Mouse (Mus musculus) limb, embryonic 15.5 days (tissue): ENCODE data around the gene Lrrc38. TPM values are rescaled to one million over a fixed set of nuclear protein-coding genes. Genes with fewer than 3 reads are reported as not detected.

Experiments used
- ATAC-seq: fragments of 200-750 bp; cut with Nextera tagmentation; 2 replicates; pipeline ENCODE4 v1.8.0; 2017; ENCODE audit warnings: low read depth, moderate TSS enrichment; ENCODE audit not compliant: insufficient number of reproducible peaks, low FRiP score, low TSS enrichment
- H3K27ac ChIP-seq: fragments of 300-500 bp; sonication (generic); 2 replicates; pipeline ENCODE4 v1.5.1; 2015; ENCODE audit warnings: moderate library complexity, mild to moderate bottlenecking, inconsistent platforms
- H3K27me3 ChIP-seq: fragments of 300-500 bp; sonication (generic); 2 replicates; pipeline ENCODE4 v1.6.1; 2015; ENCODE audit warnings: inconsistent platforms
- H3K36me3 ChIP-seq: fragments of 300-500 bp; sonication (generic); 2 replicates; pipeline ENCODE4 v1.6.1; 2015; ENCODE audit warnings: inconsistent platforms
- H3K4me1 ChIP-seq: fragments of 300-500 bp; sonication (generic); 2 replicates; pipeline ENCODE4 v1.6.1; 2015; ENCODE audit warnings: inconsistent platforms
- H3K4me2 ChIP-seq: fragments of 300-500 bp; sonication (generic); 2 replicates; pipeline ENCODE4 v1.6.1; 2015; ENCODE audit warnings: mild to moderate bottlenecking, inconsistent platforms
- H3K4me3 ChIP-seq: fragments of 300-500 bp; sonication (generic); 2 replicates; pipeline ENCODE4 v1.5.1; 2015; ENCODE audit warnings: mild to moderate bottlenecking, inconsistent platforms
- H3K9ac ChIP-seq: fragments of 300-500 bp; sonication (generic); 2 replicates; pipeline ENCODE4 v1.6.1; 2015; ENCODE audit warnings: inconsistent platforms
- H3K9me3 ChIP-seq: fragments of 300-500 bp; sonication (generic); 2 replicates; pipeline ENCODE4 v1.6.1; 2016; ENCODE audit warnings: inconsistent platforms
- WGBS: fragments of 180-500 bp; shearing (Covaris S2); methylation state at CpG from one replicate; pipeline ENCODE4 v1.1.7; 2015; 5-methylcytosine and 5-hydroxymethylcytosine counted together
- polyA plus RNA-seq: library from polyadenylated mRNA; unstranded; fragments of >200 nt; fragmentation: Nextera tagmentation; extraction: Ambion mirVana; gene quantifications from 2 replicates; pipeline ENCODE4 v1.2.1, GENCODE M21; 2015

Gene Lrrc38
- polyA plus RNA-seq, 1 experiment from 2014 or later: 0.99 TPM

GRCm38 (mm10) chr4:143413621-143414020 lies 64.1 kb downstream of the Lrrc38 start:
- Histone ChIP-seq H3K9me3 (no peaks in the 10 kb centered on the region), H3K27me3 (no peaks in the 10 kb centered on the region), H3K4me1 (0 out of 2 replicates have a peak, but pooled peaks cover 4% of the 10 kb centered on the region), H3K27ac (no peak overlapping the region), H3K4me3 (no peak overlapping the region), H3K4me2 (no peak overlapping the region), H3K36me3 (peaks cover 43% of the 10 kb centered on the region), H3K9ac (no peak overlapping the region)
- ATAC-seq: no peak
- 100% methylated on average over 1 of the region's 1 CpGs for whole genome bisulfite sequencing

- no peak overlapping the region for H3K4me3 ChIP-seq
- H3K27me3 ChIP-seq: no peaks in the 10 kb centered on the region
- H3K9ac ChIP-seq: no peak overlapping the region
- H3K36me3 ChIP-seq: peaks cover 48% of the 10 kb centered on the region
- 91% methylated on average over 3 of the region's 3 CpGs for WGBS
- no peaks in the 10 kb centered on the region for H3K9me3 ChIP-seq
- H3K27ac ChIP-seq: no peak overlapping the region
- ATAC-seq: no peak
- H3K4me2 ChIP-seq: no peak overlapping the region
- 0 out of 2 replicates have a peak, but pooled peaks cover 4% of the 10 kb centered on the region for H3K4me1 ChIP-seq
These were observed 64.6 kb downstream of the Lrrc38 start for GRCm38 (mm10) chr4:143414121-143414520.

Other genes with a start within 250 kb of the Lrrc38 start
- 14.9 and 16.1 TPM in 2 replicates for gene Prdm2, start 136.8 kb upstream of the Lrrc38 start, polyA plus RNA-seq
- gene Pdpn, start 50.2 kb upstream of the Lrrc38 start, polyA plus RNA-seq: 64.0 and 70.4 TPM in 2 replicates
- gene Pramel1, start 44.7 kb downstream of the Lrrc38 start, polyA plus RNA-seq: not detected in 2 replicates
- gene Pramef8, start 62.7 kb downstream of the Lrrc38 start, polyA plus RNA-seq: 19.8 and 20.0 TPM in 2 replicates
- gene Oog4, start 100.6 kb downstream of the Lrrc38 start, polyA plus RNA-seq: not detected in 2 replicates
- gene Gm13043, start 161.6 kb downstream of the Lrrc38 start, polyA plus RNA-seq: not detected in 2 replicates
- not detected in 2 replicates for gene Gm13040, start 186.2 kb downstream of the Lrrc38 start, polyA plus RNA-seq
- not detected in 2 replicates for gene BC080695, start 201.9 kb downstream of the Lrrc38 start, polyA plus RNA-seq
- gene Gm13057, start 202.0 kb downstream of the Lrrc38 start, polyA plus RNA-seq: not detected in 2 replicates